Mouse (Mus musculus): ENCODE measurements around the gene Olfr1341. TPM values are rescaled to one million over a fixed set of nuclear protein-coding genes. Genes with fewer than 3 reads are reported as not detected.

The Olfr1341 gene
- polyA plus RNA-seq, 1 experiment from 2014 or later, result not detected

GRCm38 (mm10) chr4:118741881-118742280 is 38.6 kb downstream of the Olfr1341 start:
- no peaks in the 10 kb centered on the region for H3K36me3 ChIP-seq (replicated peaks)
- DNase-seq (ENCODE audit: low spot score), result peak; percentile 11
- no peak overlapping the region for H3K27ac ChIP-seq (replicated peaks)
- peaks cover 8% of the 10 kb centered on the region; the same call in 1 of the 2 replicates for H3K9me3 ChIP-seq
- no peak overlapping the region for H3K4me3 ChIP-seq
- 5% methylated on average over 16 of the region's 16 CpGs for WGBS
- H3K27me3 ChIP-seq (replicated peaks; ENCODE audit: low read depth, poor library complexity, severe bottlenecking), result peaks cover 48% of the 10 kb centered on the region
- H3K4me1 ChIP-seq, result peaks cover 5% of the 10 kb centered on the region; the same call in 1 of the 2 replicates

- Histone ChIP-seq H3K27ac (replicated peaks) (no peak within 1 kb of the TSS), H3K4me3 (no peak within 1 kb of the TSS), H3K27me3 (replicated peaks; ENCODE audit: low read depth, poor library complexity, severe bottlenecking) (no peaks in the 10 kb centered on the region), H3K9me3 (no peaks in the 10 kb centered on the region), H3K36me3 (replicated peaks) (no peaks in the 10 kb centered on the region), H3K4me1 (no peaks in the 10 kb centered on the region)
- WGBS, result 94% methylated on average over 1 of the region's 1 CpGs
- DNase-seq (ENCODE audit: low spot score), result no peak
Observed at GRCm38 (mm10) chr4:118758637-118759036, 55.3 kb downstream of the Olfr1341 start, which contains the start of gene Olfr1338. Olfr1338 (minus strand) TSS chr4:118758737.

Other genes with a start within 250 kb of the Olfr1341 start
- gene Mpl, start 246.0 kb upstream of the Olfr1341 start, polyA plus RNA-seq (2016; fragmentation: Nextera tagmentation; extraction: Ambion mirVana), result 0.94 and 1.2 TPM in 2 replicates
- gene Tie1, start 213.5 kb upstream of the Olfr1341 start, polyA plus RNA-seq (2016; fragmentation: Nextera tagmentation; extraction: Ambion mirVana), result 15.4 and 16.5 TPM in 2 replicates
- 3.9 TPM in 2 replicates for gene 2610528J11Rik, start 176.5 kb upstream of the Olfr1341 start, polyA plus RNA-seq (2016; fragmentation: Nextera tagmentation; extraction: Ambion mirVana)
- gene Tmem125, start 159.5 kb upstream of the Olfr1341 start, polyA plus RNA-seq (2016; fragmentation: Nextera tagmentation; extraction: Ambion mirVana), result 0.79 and 1.1 TPM in 2 replicates
- 0.39 and 0.49 TPM in 2 replicates for gene Cfap57, start 82.7 kb upstream of the Olfr1341 start, polyA plus RNA-seq (2016; fragmentation: Nextera tagmentation; extraction: Ambion mirVana)
- gene Ebna1bp2, start 82.7 kb upstream of the Olfr1341 start, polyA plus RNA-seq (2016; fragmentation: Nextera tagmentation; extraction: Ambion mirVana), result 191 and 209 TPM in 2 replicates
- not detected in 2 replicates for gene Olfr62, start 44.6 kb upstream of the Olfr1341 start, polyA plus RNA-seq (2016; fragmentation: Nextera tagmentation; extraction: Ambion mirVana)
- gene Olfr1342, start 10.8 kb upstream of the Olfr1341 start, polyA plus RNA-seq (2016; fragmentation: Nextera tagmentation; extraction: Ambion mirVana), result 0.06 TPM in 1 of 2 replicates, not detected in the other
- gene Olfr1340, start 16.6 kb downstream of the Olfr1341 start, polyA plus RNA-seq (2016; fragmentation: Nextera tagmentation; extraction: Ambion mirVana), result not detected in 2 replicates
- gene Olfr1339, start 28.7 kb downstream of the Olfr1341 start, polyA plus RNA-seq (2016; fragmentation: Nextera tagmentation; extraction: Ambion mirVana), result not detected in 2 replicates
- not detected in 2 replicates for gene Olfr1338, start 55.2 kb downstream of the Olfr1341 start, polyA plus RNA-seq (2016; fragmentation: Nextera tagmentation; extraction: Ambion mirVana)
- not detected in 2 replicates for gene Olfr1337, start 79.1 kb downstream of the Olfr1341 start, polyA plus RNA-seq (2016; fragmentation: Nextera tagmentation; extraction: Ambion mirVana)
- not detected in 2 replicates for gene Olfr1335, start 106.4 kb downstream of the Olfr1341 start, polyA plus RNA-seq (2016; fragmentation: Nextera tagmentation; extraction: Ambion mirVana)
- gene Olfr1333, start 132.8 kb downstream of the Olfr1341 start, polyA plus RNA-seq (2016; fragmentation: Nextera tagmentation; extraction: Ambion mirVana), result not detected in 2 replicates
- gene Olfr1331, start 161.1 kb downstream of the Olfr1341 start, polyA plus RNA-seq (2016; fragmentation: Nextera tagmentation; extraction: Ambion mirVana), result not detected in 2 replicates
- gene Olfr1330, start 185.1 kb downstream of the Olfr1341 start, polyA plus RNA-seq (2016; fragmentation: Nextera tagmentation; extraction: Ambion mirVana), result not detected in 2 replicates
- not detected in 2 replicates for gene Olfr1329, start 213.9 kb downstream of the Olfr1341 start, polyA plus RNA-seq (2016; fragmentation: Nextera tagmentation; extraction: Ambion mirVana)
- gene Olfr1328, start 235.1 kb downstream of the Olfr1341 start, polyA plus RNA-seq (2016; fragmentation: Nextera tagmentation; extraction: Ambion mirVana), result not detected in 2 replicates